Mouse (Mus musculus) ES-E14 (cell line): ENCODE data around the gene Uqcc2.

Source experiments
- HCFC1 ChIP-seq: IDR thresholded peaks from 2 replicates; pipeline ENCODE4 v1.6.1; 2012; ENCODE audit warnings: low read length, inconsistent platforms, borderline replicate concordance; ENCODE audit not compliant: insufficient read depth
- MAFK ChIP-seq: IDR thresholded peaks from 2 replicates; pipeline ENCODE4 v1.6.1; 2014; ENCODE audit warnings: mild to moderate bottlenecking, low read depth, low read length, inconsistent platforms; ENCODE audit not compliant: insufficient read depth

DNA sequence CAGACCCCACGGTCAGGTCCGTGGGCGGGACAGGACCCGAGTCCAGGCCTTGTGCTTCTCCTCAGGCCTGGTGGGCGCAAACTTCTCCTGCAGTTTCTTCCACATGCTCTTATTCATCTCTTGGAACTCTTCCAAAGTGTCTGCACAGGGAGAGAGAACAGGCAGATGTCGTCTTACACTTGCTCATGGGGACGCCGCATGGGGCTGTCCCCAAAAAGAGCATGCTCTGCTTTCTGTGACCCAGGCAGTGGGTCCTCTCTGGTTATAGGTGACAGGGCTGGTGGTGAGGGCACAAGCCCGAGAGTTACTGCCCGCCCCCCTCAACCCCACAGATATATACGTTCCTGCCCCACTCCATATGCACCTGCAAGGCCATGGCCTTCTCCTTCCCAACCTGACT is 11.0 kb downstream of the Uqcc2 start:
- no peak for TF ChIP-seq HCFC1
- TF ChIP-seq MAFK = no peak
